Mouse (Mus musculus): ENCODE measurements around the gene Adad2.

- no peak for TF ChIP-seq CTCF (IDR thresholded peaks at IDR 0.05; ENCODE audit: borderline replicate concordance, extremely low read depth, insufficient read depth, insufficient read length)
- TF ChIP-seq POLR2A (IDR thresholded peaks at IDR 0.05; ENCODE audit: borderline replicate concordance, extremely low read depth, insufficient read depth, insufficient read length, poor library complexity, severe bottlenecking), result no peak
Observed at GRCm38 (mm10) chr8:119588321-119588720, 24.2 kb upstream of the Adad2 start.
